Mouse (Mus musculus): ENCODE results near the gene Ccs.
"Not testable (repeated sequence)": the region's sequence is repeated elsewhere in the genome, so short reads cannot be mapped to it uniquely, and the experiment has no call there.

Ccs gene

GRCm38 (mm10) chr19:4839149-4839548 is at the start of gene Ccs, which contains the start of gene Ccdc87:
Gene Ccs, minus strand, starts transcription at chr19:4839332.
Gene Ccdc87, plus strand, starts transcription at chr19:4839366.
- peak; percentile 93 for DNase-seq

- no peak for DNase-seq
Observed at GRCm38 (mm10) chr19:4883961-4884360, 44.8 kb upstream of the Ccs start.

- DNase-seq: no peak
Observed at GRCm38 (mm10) chr19:4879324-4879703, 40.2 kb upstream of the Ccs start.

GRCm38 (mm10) chr19:4878405-4879323 is 39.5 kb upstream of the Ccs start, which contains the start of gene Zdhhc24:
Gene Zdhhc24, plus strand, starts transcription at chr19:4878668.
- peak; percentile 95 for DNase-seq

GRCm38 (mm10) chr19:4877785-4878184 is 38.7 kb upstream of the Ccs start, which contains the start of gene Actn3:
Gene Actn3, minus strand, starts transcription at chr19:4877909.
- DNase-seq: no peak

- DNase-seq: no peak
Observed at GRCm38 (mm10) chr19:4876755-4877154, 37.6 kb upstream of the Ccs start.

- DNase-seq: no peak
Observed at GRCm38 (mm10) chr19:4876241-4876640, 37.1 kb upstream of the Ccs start.

GRCm38 (mm10) chr19:4874613-4875012 is 35.5 kb upstream of the Ccs start:
- DNase-seq: not testable (repeated sequence)

GRCm38 (mm10) chr19:4865147-4865546 is 26.0 kb upstream of the Ccs start:
- no peak for DNase-seq

GRCm38 (mm10) chr19:4863048-4863447 is 23.9 kb upstream of the Ccs start:
- no peak for DNase-seq

- DNase-seq: no peak
Observed at GRCm38 (mm10) chr19:4859081-4859480, 19.9 kb upstream of the Ccs start.

- no peak for DNase-seq
Observed at GRCm38 (mm10) chr19:4855951-4856350, 16.8 kb upstream of the Ccs start.

- DNase-seq: no peak
Observed at GRCm38 (mm10) chr19:4855470-4855820, 16.3 kb upstream of the Ccs start.

GRCm38 (mm10) chr19:4854552-4855469 is 15.7 kb upstream of the Ccs start, which contains the start of gene Ctsf:
Gene Ctsf, plus strand, starts transcription at chr19:4855130.
- DNase-seq: peak; percentile 90

GRCm38 (mm10) chr19:4850281-4850680 is 11.1 kb upstream of the Ccs start:
- DNase-seq: no peak

GRCm38 (mm10) chr19:4849800-4850199 is 10.7 kb upstream of the Ccs start:
- DNase-seq: no peak

- no peak for DNase-seq
Observed at GRCm38 (mm10) chr19:4847490-4847889, 8.4 kb upstream of the Ccs start.

- no peak for DNase-seq
Observed at GRCm38 (mm10) chr19:4845846-4846245, 6.7 kb upstream of the Ccs start.

- no peak for DNase-seq
Observed at GRCm38 (mm10) chr19:4842611-4843010, 3.5 kb upstream of the Ccs start.

GRCm38 (mm10) chr19:4840848-4841247 is 1.7 kb upstream of the Ccs start:
- no peak for DNase-seq

GRCm38 (mm10) chr19:4838526-4839140 is 499 bp downstream of the Ccs start:
- no peak for DNase-seq

GRCm38 (mm10) chr19:4837049-4837448 is 2.1 kb downstream of the Ccs start:
- DNase-seq: no peak

GRCm38 (mm10) chr19:4836096-4836495 is 3.0 kb downstream of the Ccs start:
- no peak for DNase-seq
